Mouse (Mus musculus): ENCODE results near the gene 1700113H08Rik. TPM values are rescaled to one million over a fixed set of nuclear protein-coding genes. Genes with fewer than 3 reads are reported as not detected.
A peak's percentile ranks its signal among the peaks of the same experiment; 100 is the strongest.

Gene 1700113H08Rik
- polyA plus RNA-seq, 1 experiment, result not detected

DNA sequence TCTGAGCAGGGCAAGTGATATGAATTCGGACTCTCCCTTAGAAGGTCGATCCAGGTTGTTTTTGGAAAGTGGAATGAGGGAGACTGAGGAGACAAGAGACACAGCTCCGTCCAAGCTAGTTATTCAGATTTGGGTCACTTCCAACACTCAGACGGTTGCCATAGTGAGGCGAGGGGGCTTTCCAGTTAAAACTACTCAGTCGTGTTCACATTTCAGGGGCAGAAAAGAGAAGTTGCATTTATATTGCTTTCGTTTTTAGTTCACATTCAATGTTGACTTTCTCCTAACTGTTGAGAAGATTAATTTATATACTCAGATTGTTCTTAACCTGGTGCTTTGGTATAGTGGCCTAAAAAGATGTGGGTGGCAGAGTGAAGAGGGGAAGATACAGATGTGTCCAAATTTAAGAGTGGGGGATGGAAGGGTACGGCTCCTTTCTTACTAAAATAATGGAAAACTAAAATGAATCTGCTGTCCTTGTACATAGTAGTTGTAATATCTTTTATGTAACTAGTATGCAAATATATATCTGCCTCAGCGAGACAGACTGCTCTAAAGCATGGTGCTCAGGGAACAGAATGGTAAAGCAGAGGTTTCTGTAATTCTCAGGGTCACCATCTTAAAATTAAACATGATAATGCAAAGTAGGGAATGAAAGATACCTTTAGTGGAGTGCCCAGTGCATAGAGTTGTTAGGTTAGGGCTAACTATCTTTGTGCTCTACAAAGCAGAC lies 49.9 kb downstream of the 1700113H08Rik start:
- H3K27ac ChIP-seq (ENCODE audit: control insufficient read depth, insufficient read depth, low read depth, low read length, poor library complexity), result no peak overlapping the region
- 20% methylated on average over 9 of the region's 9 CpGs for WGBS
- no peak for TF ChIP-seq CTCF (IDR thresholded peaks at IDR 0.05; ENCODE audit: control insufficient read depth, insufficient read depth, low read length)
- no peak for TF ChIP-seq POLR2A (IDR thresholded peaks at IDR 0.05; ENCODE audit: borderline replicate concordance, control insufficient read depth, low read depth, low read length)
- no peak overlapping the region for H3K4me3 ChIP-seq (replicated peaks; ENCODE audit: control insufficient read depth, low read depth, low read length)
- no peaks in the 10 kb centered on the region; the same call in 1 of the 2 replicates for H3K4me1 ChIP-seq (ENCODE audit: control insufficient read depth, insufficient read depth, low read length)

DNA sequence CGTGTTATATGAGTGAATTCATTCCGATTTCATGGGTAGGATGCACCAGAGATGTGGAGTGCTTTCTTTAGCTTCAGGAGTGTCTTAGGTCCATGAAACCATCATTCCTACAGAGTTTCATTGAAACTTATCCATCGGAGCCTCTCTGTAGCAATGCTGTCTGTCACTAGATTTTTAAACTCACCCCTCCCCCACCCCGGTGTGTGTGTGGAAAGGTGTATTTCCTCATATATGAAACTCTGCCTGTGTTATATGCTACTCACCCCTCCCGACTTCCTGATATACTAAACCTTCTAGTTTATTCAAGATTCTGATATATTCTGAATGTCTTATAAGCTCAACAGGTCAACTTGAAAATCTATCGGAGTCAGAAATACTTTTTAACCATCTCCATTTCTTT lies 50.5 kb downstream of the 1700113H08Rik start:
- 62% methylated on average over 6 of the region's 6 CpGs for WGBS
- Histone ChIP-seq H3K27ac (ENCODE audit: control insufficient read depth, insufficient read depth, low read depth, low read length, poor library complexity) (no peak overlapping the region), H3K4me1 (ENCODE audit: control insufficient read depth, insufficient read depth, low read length) (no peaks in the 10 kb centered on the region; the same call in 1 of the 2 replicates), H3K4me3 (replicated peaks; ENCODE audit: control insufficient read depth, low read depth, low read length) (no peak overlapping the region)
- TF ChIP-seq POLR2A (IDR thresholded peaks at IDR 0.05; ENCODE audit: borderline replicate concordance, control insufficient read depth, low read depth, low read length) (no peak), CTCF (IDR thresholded peaks at IDR 0.05; ENCODE audit: control insufficient read depth, insufficient read depth, low read length) (no peak)

DNA sequence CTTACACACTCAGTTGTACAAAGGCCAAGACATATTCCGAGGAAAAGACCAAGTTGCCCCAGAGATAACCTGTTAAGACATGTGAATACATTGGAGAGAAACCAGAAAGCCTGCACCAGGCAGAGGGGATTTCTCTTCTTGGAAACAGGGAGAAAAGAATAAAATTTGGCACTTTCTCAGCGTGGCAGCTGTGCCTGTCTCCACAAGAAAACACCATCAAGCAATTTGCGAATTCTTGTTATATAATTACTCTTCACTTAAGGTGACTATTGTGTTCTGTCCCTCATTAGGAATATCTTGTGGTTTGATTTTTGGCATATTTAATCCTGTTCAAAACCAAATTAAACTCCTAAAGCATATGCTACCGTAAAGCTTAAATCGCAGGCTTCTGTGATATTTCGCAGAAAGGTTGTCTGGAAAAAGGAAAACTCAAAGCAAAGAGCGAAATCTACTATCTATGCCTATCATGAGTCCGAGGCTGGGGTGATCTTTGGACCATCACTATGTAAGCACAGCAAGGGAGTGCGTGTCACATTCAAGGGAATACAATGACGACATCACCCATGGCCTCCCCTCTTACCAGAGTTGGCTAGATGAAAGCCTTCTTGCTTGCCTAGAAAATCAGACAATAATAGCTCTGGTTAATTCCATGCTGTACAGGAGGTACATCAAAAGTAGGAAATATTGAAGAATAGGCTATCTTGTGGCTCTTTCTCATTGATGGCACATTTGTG lies 51.4 kb downstream of the 1700113H08Rik start:
- no peak overlapping the region for H3K27ac ChIP-seq (ENCODE audit: control insufficient read depth, insufficient read depth, low read depth, low read length, poor library complexity)
- H3K4me3 ChIP-seq (replicated peaks; ENCODE audit: control insufficient read depth, low read depth, low read length), result no peak overlapping the region
- 79% methylated on average over 10 of the region's 10 CpGs for WGBS
- no peaks in the 10 kb centered on the region; the same call in 1 of the 2 replicates for H3K4me1 ChIP-seq (ENCODE audit: control insufficient read depth, insufficient read depth, low read length)
- TF ChIP-seq CTCF (IDR thresholded peaks at IDR 0.05; ENCODE audit: control insufficient read depth, insufficient read depth, low read length) (no peak), POLR2A (IDR thresholded peaks at IDR 0.05; ENCODE audit: borderline replicate concordance, control insufficient read depth, low read depth, low read length) (no peak)

DNA sequence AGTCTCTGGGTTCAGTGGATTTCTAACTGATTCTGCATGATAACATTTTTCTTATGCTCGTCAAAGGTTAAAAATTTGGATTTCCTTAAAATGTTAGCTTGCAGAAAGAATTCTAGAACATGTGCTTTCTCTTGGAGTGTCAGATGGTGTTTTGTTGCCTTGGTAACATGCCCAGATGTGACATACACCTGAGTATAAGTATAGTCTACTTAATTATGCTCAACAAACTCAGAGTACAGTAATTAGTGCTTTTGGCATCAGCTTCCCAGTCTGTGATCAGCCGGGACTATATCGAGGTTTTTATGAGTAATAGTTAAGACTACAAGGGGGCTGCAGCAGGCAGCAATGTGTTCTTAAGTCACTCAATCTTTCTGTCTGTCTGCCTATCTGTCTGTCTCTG lies 53.1 kb downstream of the 1700113H08Rik start:
- TF ChIP-seq CTCF (IDR thresholded peaks at IDR 0.05; ENCODE audit: control insufficient read depth, insufficient read depth, low read length), result no peak
- TF ChIP-seq POLR2A (IDR thresholded peaks at IDR 0.05; ENCODE audit: borderline replicate concordance, control insufficient read depth, low read depth, low read length), result no peak
- H3K4me3 ChIP-seq (replicated peaks; ENCODE audit: control insufficient read depth, low read depth, low read length), result no peak overlapping the region
- H3K27ac ChIP-seq (ENCODE audit: control insufficient read depth, insufficient read depth, low read depth, low read length, poor library complexity), result no peak overlapping the region
- H3K4me1 ChIP-seq (ENCODE audit: control insufficient read depth, insufficient read depth, low read length), result no peaks in the 10 kb centered on the region; the same call in 1 of the 2 replicates
- WGBS, result 81% methylated on average over 3 of the region's 3 CpGs

DNA sequence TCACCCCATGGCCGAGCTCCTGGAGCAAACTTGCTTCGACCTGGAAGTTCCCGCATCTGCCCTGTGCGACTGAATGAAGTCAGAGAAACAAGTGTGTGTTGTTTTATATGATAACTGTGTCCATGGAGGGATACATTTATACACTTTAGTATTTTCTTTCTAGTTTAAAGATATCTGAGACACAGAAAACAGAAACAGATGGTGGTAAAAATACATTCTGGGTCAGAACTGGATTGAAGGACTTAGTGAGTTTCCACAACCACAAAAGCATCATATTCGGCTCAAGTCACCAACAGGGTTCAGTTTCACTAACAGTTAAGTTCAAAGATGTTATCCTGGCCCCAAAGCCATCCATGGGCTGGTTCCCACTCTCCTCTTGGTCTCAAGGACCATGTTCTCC lies 67.2 kb downstream of the 1700113H08Rik start:
- H3K4me1 ChIP-seq (ENCODE audit: control insufficient read depth, insufficient read depth, low read length), result no peaks in the 10 kb centered on the region
- no peak overlapping the region for H3K27ac ChIP-seq (ENCODE audit: control insufficient read depth, insufficient read depth, low read depth, low read length, poor library complexity)
- no peak for TF ChIP-seq CTCF (IDR thresholded peaks at IDR 0.05; ENCODE audit: control insufficient read depth, insufficient read depth, low read length)
- no peak for TF ChIP-seq POLR2A (IDR thresholded peaks at IDR 0.05; ENCODE audit: borderline replicate concordance, control insufficient read depth, low read depth, low read length)
- 87% methylated on average over 5 of the region's 5 CpGs for WGBS
- H3K4me3 ChIP-seq (replicated peaks; ENCODE audit: control insufficient read depth, low read depth, low read length), result no peak overlapping the region

DNA sequence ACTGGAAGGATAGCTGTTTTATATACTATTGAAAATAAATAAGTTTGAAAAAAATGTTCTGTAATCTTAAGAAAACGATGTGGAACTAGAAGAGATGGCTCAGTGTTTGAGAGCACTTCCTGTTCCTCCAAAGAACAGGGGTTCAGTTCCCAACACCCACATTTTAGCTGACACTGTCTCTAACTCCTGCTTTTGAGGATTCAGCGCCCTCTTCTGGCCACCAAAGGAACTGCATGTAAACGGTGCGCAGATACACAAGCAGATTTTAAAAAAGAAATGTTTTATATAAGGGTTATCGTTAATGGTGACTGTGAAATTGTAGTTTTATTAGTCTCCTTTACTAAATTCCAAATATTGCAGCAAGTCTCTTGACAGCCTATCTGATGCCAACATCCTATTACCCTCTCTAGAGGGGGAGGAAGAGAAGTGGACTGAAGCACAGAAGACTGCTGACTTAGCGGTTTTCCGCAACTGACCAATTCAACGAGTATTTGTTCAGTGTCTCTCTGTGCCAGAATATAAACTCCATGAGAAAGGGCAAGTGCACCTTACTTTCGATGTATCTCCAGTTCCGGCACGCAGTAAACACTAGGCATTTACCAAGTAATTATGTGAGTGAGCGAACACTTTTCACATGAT lies 68.5 kb downstream of the 1700113H08Rik start:
- H3K4me1 ChIP-seq (ENCODE audit: control insufficient read depth, insufficient read depth, low read length), result no peaks in the 10 kb centered on the region
- 78% methylated on average over 12 of the region's 12 CpGs for WGBS
- H3K4me3 ChIP-seq (replicated peaks; ENCODE audit: control insufficient read depth, low read depth, low read length), result no peak overlapping the region
- TF ChIP-seq CTCF (IDR thresholded peaks at IDR 0.05; ENCODE audit: control insufficient read depth, insufficient read depth, low read length) (peak; percentile 36; the same call in 1 of the 2 replicates), POLR2A (IDR thresholded peaks at IDR 0.05; ENCODE audit: borderline replicate concordance, control insufficient read depth, low read depth, low read length) (no peak)
- no peak overlapping the region for H3K27ac ChIP-seq (ENCODE audit: control insufficient read depth, insufficient read depth, low read depth, low read length, poor library complexity)

DNA sequence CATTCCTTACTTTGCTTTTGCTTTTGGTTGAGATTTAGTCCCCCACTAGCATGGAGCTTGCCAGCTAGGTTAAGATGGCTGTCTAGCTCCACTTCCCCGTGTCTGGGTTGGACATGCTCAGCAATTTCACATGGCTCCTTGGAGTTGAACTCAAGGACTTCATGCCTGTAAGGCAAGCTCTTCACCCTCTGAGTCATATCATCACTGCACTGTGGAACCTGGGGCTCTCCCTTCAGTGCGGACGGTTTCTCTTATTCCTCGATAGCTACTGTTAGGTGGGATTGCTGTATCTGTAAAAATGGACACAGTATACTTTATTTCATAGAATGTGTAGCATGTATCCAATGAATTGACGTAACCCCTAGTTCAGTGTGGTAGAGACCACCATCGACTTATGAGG lies 93.2 kb downstream of the 1700113H08Rik start:
- TF ChIP-seq POLR2A (IDR thresholded peaks at IDR 0.05; ENCODE audit: borderline replicate concordance, control insufficient read depth, low read depth, low read length), result no peak
- TF ChIP-seq CTCF (IDR thresholded peaks at IDR 0.05; ENCODE audit: control insufficient read depth, insufficient read depth, low read length), result no peak
- Histone ChIP-seq H3K4me3 (replicated peaks; ENCODE audit: control insufficient read depth, low read depth, low read length) (no peak overlapping the region), H3K27ac (ENCODE audit: control insufficient read depth, insufficient read depth, low read depth, low read length, poor library complexity) (no peak overlapping the region), H3K4me1 (ENCODE audit: control insufficient read depth, insufficient read depth, low read length) (no peaks in the 10 kb centered on the region)
- 83% methylated on average over 6 of the region's 6 CpGs for WGBS

All from bone marrow, adult 2 months (tissue).